17 mouse cellular contexts compared by ENCODE assay signal in genomic region chr17:31979888-31980287, GRCm38 (mm10). TPM values are rescaled to one million over a fixed set of nuclear protein-coding genes. Genes with fewer than 3 reads are reported as not detected.
A peak's percentile ranks its signal among the peaks of the same experiment; 100 is the strongest.
DNase-seq lines count a peak whose midpoint lies in the region; ATAC-seq and TF ChIP-seq lines count a peak whose summit lies in the region.
"Had no signal": no experiment of that assay in that cellular context is flagged by ENCODE, and none has a peak within 500 bp of the region (broad histone marks: within the 10 kb centered on the region; RNA-seq: fewer than 3 reads in every experiment).

No protein-coding gene starts in this region.

- intact Hi-C loops in gastrocnemius, postnatal 14 days (cut with DNase I; ENCODE audit: low total_unique reads) = no loop called here

- DNase-seq in gastrocnemius, adult 18-20 months (ENCODE audit: low spot score) = peak; percentile 61
- no peak for DNase-seq in gastrocnemius, postnatal 14 days
- no peak for DNase-seq in lung, postnatal 4 days
- peak; percentile 89 for DNase-seq in fibroblast of lung, adult 2 months (ENCODE audit: low read depth)
- DNase-seq in stomach, postnatal 0 days (ENCODE audit: low spot score) = no peak
- no peak for DNase-seq in spleen, postnatal 14 days (ENCODE audit: low spot score in 2 of 2)
- DNase-seq: adrenal gland, adult 8-10 months; cerebellum, adult 9-11 months; kidney, postnatal 4 days; left cerebral cortex, postnatal 4 days; right cerebral cortex, postnatal 25 days; thymus, postnatal 14 days had no signal

- peaks cover 23% of the 10 kb centered on the region for H3K4me1 ChIP-seq in lung, embryonic 16.5 days (replicated peaks; ENCODE audit: control insufficient read depth, insufficient read depth, low read length)
- H3K4me1 ChIP-seq in stomach, postnatal 0 days (replicated peaks; ENCODE audit: control insufficient read depth, insufficient read depth) = no peaks in the 10 kb centered on the region
- 0 out of 2 replicates have a peak, but pooled peaks cover 4% of the 10 kb centered on the region for H3K4me1 ChIP-seq in intestine, embryonic 15.5 days (replicated peaks)
- H3K4me1 ChIP-seq: midbrain, embryonic 15.5 days had no signal

- no peak overlapping the region for H3K4me3 ChIP-seq in lung, embryonic 16.5 days (ENCODE audit: low read length)
- no peak overlapping the region for H3K4me3 ChIP-seq in stomach, postnatal 0 days (ENCODE audit: low read depth, low read length)
- no peak overlapping the region for H3K4me3 ChIP-seq in intestine, embryonic 15.5 days (replicated peaks)
- H3K4me3 ChIP-seq: midbrain, embryonic 15.5 days had no signal

- ATAC-seq in lung, embryonic 16.5 days (ENCODE audit: low read depth) = peak; percentile 42; the same call in 1 of the 2 replicates
- ATAC-seq in stomach, postnatal 0 days (ENCODE audit: low FRiP score, low TSS enrichment) = peak; percentile 32; the same call in 1 of the 2 replicates
- no peak for ATAC-seq in intestine, embryonic 15.5 days
- ATAC-seq: midbrain, embryonic 15.5 days had no signal

- 64% methylated on average over 4 of the region's 4 CpGs for WGBS in lung, embryonic 16.5 days
- 65% methylated on average over 4 of the region's 4 CpGs for WGBS in stomach, postnatal 0 days
- 77% methylated on average over 4 of the region's 4 CpGs for WGBS in intestine, embryonic 15.5 days

- no peak overlapping the region for H3K27ac ChIP-seq in lung, embryonic 16.5 days (ENCODE audit: low read length)
- no peak overlapping the region for H3K27ac ChIP-seq in stomach, postnatal 0 days (replicated peaks)
- H3K27ac ChIP-seq in intestine, embryonic 15.5 days = no peak overlapping the region
- H3K27ac ChIP-seq: midbrain, embryonic 15.5 days had no signal

- H3K36me3 ChIP-seq in lung, embryonic 16.5 days (ENCODE audit: control insufficient read depth, insufficient read depth, low read length) = no peaks in the 10 kb centered on the region
- no peaks in the 10 kb centered on the region for H3K36me3 ChIP-seq in stomach, postnatal 0 days (ENCODE audit: control insufficient read depth, insufficient read depth, low read length)
- no peaks in the 10 kb centered on the region for H3K36me3 ChIP-seq in intestine, embryonic 15.5 days
- H3K36me3 ChIP-seq: midbrain, embryonic 15.5 days had no signal

- H3K9me3 ChIP-seq in lung, embryonic 16.5 days (ENCODE audit: control insufficient read depth, low read length) = no peaks in the 10 kb centered on the region
- no peaks in the 10 kb centered on the region for H3K9me3 ChIP-seq in stomach, postnatal 0 days (ENCODE audit: control insufficient read depth, low read length)
- no peaks in the 10 kb centered on the region for H3K9me3 ChIP-seq in intestine, embryonic 15.5 days
- H3K9me3 ChIP-seq: midbrain, embryonic 15.5 days had no signal

- H3K4me2 ChIP-seq in lung, embryonic 16.5 days (ENCODE audit: low read depth, low read length) = no peak overlapping the region
- no peak overlapping the region for H3K4me2 ChIP-seq in stomach, postnatal 0 days (replicated peaks; ENCODE audit: low read depth)
- H3K4me2 ChIP-seq in intestine, embryonic 15.5 days (replicated peaks) = no peak overlapping the region
- H3K4me2 ChIP-seq: liver, embryonic 11.5 days; midbrain, embryonic 15.5 days had no signal

- H3K9ac ChIP-seq in lung, embryonic 16.5 days (ENCODE audit: low read length) = no peak overlapping the region
- H3K9ac ChIP-seq in stomach, postnatal 0 days (ENCODE audit: low read length) = no peak overlapping the region
- no peak overlapping the region for H3K9ac ChIP-seq in intestine, embryonic 15.5 days
- H3K9ac ChIP-seq: midbrain, embryonic 15.5 days had no signal

- TF ChIP-seq EP300 in stomach, postnatal 0 days (optimal IDR thresholded peaks at IDR 0.05) = no peak

- no peak for TF ChIP-seq CTCF in stomach, postnatal 0 days (IDR thresholded peaks at IDR 0.05; ENCODE audit: low read depth)

- no peaks in the 10 kb centered on the region for H3K27me3 ChIP-seq in lung, embryonic 16.5 days (ENCODE audit: control insufficient read depth, insufficient read depth, low read depth, low read length)
- no peaks in the 10 kb centered on the region for H3K27me3 ChIP-seq in stomach, postnatal 0 days (ENCODE audit: control insufficient read depth, insufficient read depth, low read length)
- H3K27me3 ChIP-seq in intestine, embryonic 15.5 days (replicated peaks) = no peaks in the 10 kb centered on the region
- H3K27me3 ChIP-seq: midbrain, embryonic 15.5 days had no signal

RNA-seq across cellular contexts. Expression of gene Rrp1b, which starts 56.0 kb away (rescaled TPM):
- 1 to 10 TPM; 5.9 to 8.4 TPM for total RNA-seq in gastrocnemius, adult 18-20 months (2021)
- 10 to 100 TPM in 1 of 2 experiments, 1 to 10 TPM in 1; 9.3 to 12.8 TPM for total RNA-seq in gastrocnemius, postnatal 14 days (2021)
- 53.4 and 58.5 TPM in 2 replicates for polyA plus RNA-seq in lung, embryonic 16.5 days (2015; fragmentation: Nextera tagmentation; extraction: Ambion mirVana)
- polyA plus RNA-seq in stomach, postnatal 0 days (2015; fragmentation: Nextera tagmentation; extraction: Ambion mirVana) = 18.6 and 19.2 TPM in 2 replicates
- polyA plus RNA-seq in intestine, embryonic 15.5 days (2015; fragmentation: Nextera tagmentation; extraction: Ambion mirVana) = 52.7 and 56.6 TPM in 2 replicates

RNA-seq across cellular contexts. Expression of gene Hsf2bp, which starts 56.3 kb away (rescaled TPM):
- total RNA-seq in gastrocnemius, adult 18-20 months (2021) = under 1 TPM; 0.55 to 0.57 TPM
- 1 to 10 TPM; 1.4 to 1.6 TPM for total RNA-seq in gastrocnemius, postnatal 14 days (2021)
- polyA plus RNA-seq in lung, embryonic 16.5 days (2015; fragmentation: Nextera tagmentation; extraction: Ambion mirVana) = 0.57 and 0.87 TPM in 2 replicates
- polyA plus RNA-seq in stomach, postnatal 0 days (2015; fragmentation: Nextera tagmentation; extraction: Ambion mirVana) = 0.41 and 0.52 TPM in 2 replicates
- 0.29 and 0.33 TPM in 2 replicates for polyA plus RNA-seq in intestine, embryonic 15.5 days (2015; fragmentation: Nextera tagmentation; extraction: Ambion mirVana)
- total RNA-seq: megakaryocyte progenitor cell, adult 5-6 weeks had no signal

Comparison
In these comparisons a context has a peak if more than half of its experiments do, and no peak if none do; other contexts are left out.
1. DNase-seq: peak in gastrocnemius, adult 18-20 months (single experiment) and fibroblast of lung, adult 2 months (single experiment); none in gastrocnemius, postnatal 14 days (single experiment), lung, postnatal 4 days (0 of 2), stomach, postnatal 0 days (single experiment) and spleen, postnatal 14 days (0 of 2).